Comparison of ENCODE assay signal across 21 mouse cellular contexts in genomic region chr17:28831065-28831464, GRCm38 (mm10). TPM values are rescaled to one million over a fixed set of nuclear protein-coding genes. Genes with fewer than 3 reads are reported as not detected.
DNase-seq lines count a peak whose midpoint lies in the region; ATAC-seq and TF ChIP-seq lines count a peak whose summit lies in the region.
"Had no signal": no experiment of that assay in that cellular context is flagged by ENCODE, and none has a peak within 500 bp of the region (broad histone marks: within the 10 kb centered on the region; RNA-seq: fewer than 3 reads in every experiment).

No protein-coding gene starts in this region.

- WGBS in liver, embryonic 12.5 days (ENCODE audit: insufficient replicate concordance), result 74% methylated on average over 8 of the region's 8 CpGs
- WGBS in stomach, postnatal 0 days, result 80% methylated on average over 8 of the region's 8 CpGs

- TF ChIP-seq CTCF in stomach, postnatal 0 days (IDR thresholded peaks at IDR 0.05; ENCODE audit: low read depth), result no peak

- no peak for TF ChIP-seq EP300 in stomach, postnatal 0 days (optimal IDR thresholded peaks at IDR 0.05)

- DNase-seq in gastrocnemius, adult 18-20 months (ENCODE audit: low spot score), result peak; percentile 13
- no peak for DNase-seq in gastrocnemius, postnatal 25 days
- DNase-seq in right cerebral cortex, postnatal 4 days, result peak; percentile 17
- DNase-seq in right cerebral cortex, postnatal 36 days (ENCODE audit: low spot score in 2 of 2), result no peak
- no peak for DNase-seq in stomach, postnatal 0 days (ENCODE audit: low spot score)
- no peak for DNase-seq in kidney, adult 18-20 months
- DNase-seq: cerebellum, adult 9-10 months; heart, postnatal 36 days; thymus, adult 2 months had no signal

- peaks cover 96% of the 10 kb centered on the region for H3K4me1 ChIP-seq in liver, embryonic 12.5 days
- no peaks in the 10 kb centered on the region for H3K4me1 ChIP-seq in stomach, postnatal 0 days (replicated peaks; ENCODE audit: control insufficient read depth, insufficient read depth)
- H3K4me1 ChIP-seq: kidney, embryonic 15.5 days; midbrain, embryonic 12.5 days; neural tube, embryonic 13.5 days had no signal

- peaks cover 100% of the 10 kb centered on the region for H3K36me3 ChIP-seq in liver, embryonic 12.5 days
- H3K36me3 ChIP-seq in stomach, postnatal 0 days (ENCODE audit: control insufficient read depth, insufficient read depth, low read length), result peaks cover 35% of the 10 kb centered on the region

- H3K27me3 ChIP-seq in liver, embryonic 12.5 days (replicated peaks), result no peaks in the 10 kb centered on the region
- H3K27me3 ChIP-seq in stomach, postnatal 0 days (ENCODE audit: control insufficient read depth, insufficient read depth, low read length), result no peaks in the 10 kb centered on the region
- H3K27me3 ChIP-seq: heart, embryonic 13.5 days; kidney, embryonic 15.5 days; midbrain, embryonic 12.5 days; neural tube, embryonic 13.5 days had no signal

- no peak overlapping the region for H3K4me3 ChIP-seq in liver, embryonic 12.5 days
- no peak overlapping the region for H3K4me3 ChIP-seq in stomach, postnatal 0 days (ENCODE audit: low read depth, low read length)
- H3K4me3 ChIP-seq: heart, embryonic 13.5 days; kidney, embryonic 15.5 days; midbrain, embryonic 12.5 days; neural tube, embryonic 13.5 days had no signal

- H3K9ac ChIP-seq in liver, embryonic 12.5 days, result peak overlapping the region; percentile 81
- no peak overlapping the region for H3K9ac ChIP-seq in stomach, postnatal 0 days (ENCODE audit: low read length)
- H3K9ac ChIP-seq: heart, embryonic 13.5 days; kidney, embryonic 15.5 days; midbrain, embryonic 12.5 days; neural tube, embryonic 13.5 days had no signal

- H3K9me3 ChIP-seq in liver, embryonic 12.5 days (replicated peaks), result no peaks in the 10 kb centered on the region
- H3K9me3 ChIP-seq in stomach, postnatal 0 days (ENCODE audit: control insufficient read depth, low read length), result no peaks in the 10 kb centered on the region
- H3K9me3 ChIP-seq: heart, embryonic 13.5 days; kidney, embryonic 15.5 days; midbrain, embryonic 12.5 days; neural tube, embryonic 13.5 days had no signal

- ATAC-seq in liver, embryonic 12.5 days, result no peak
- ATAC-seq in stomach, postnatal 0 days (ENCODE audit: low FRiP score, low TSS enrichment), result peak; percentile 27; the same call in 1 of the 2 replicates
- no peak for ATAC-seq in CD4-positive, CD25-positive, alpha-beta regulatory T cell, adult 4 months
- ATAC-seq: forebrain, embryonic 14.5 days; hindbrain, embryonic 16.5 days; intestine, embryonic 16.5 days; lung, postnatal 0 days had no signal

- H3K4me2 ChIP-seq in liver, embryonic 12.5 days, result peak overlapping the region; percentile 73
- H3K4me2 ChIP-seq in stomach, postnatal 0 days (replicated peaks; ENCODE audit: low read depth), result no peak overlapping the region
- H3K4me2 ChIP-seq: heart, embryonic 13.5 days; kidney, embryonic 15.5 days; midbrain, embryonic 12.5 days; neural tube, embryonic 13.5 days had no signal

- peak overlapping the region; percentile 98 for H3K27ac ChIP-seq in liver, embryonic 12.5 days
- no peak overlapping the region for H3K27ac ChIP-seq in stomach, postnatal 0 days (replicated peaks)
- H3K27ac ChIP-seq: heart, embryonic 13.5 days; kidney, embryonic 15.5 days; midbrain, embryonic 12.5 days; neural tube, embryonic 13.5 days had no signal

RNA-seq across cellular contexts. Expression of gene Pnpla1, which starts 27.1 kb away (rescaled TPM):
- under 1 TPM in 1 of 2 experiments, not detected in 1; 0.05 TPM for total RNA-seq in gastrocnemius, adult 18-20 months (2021)
- not detected for total RNA-seq in gastrocnemius, postnatal 25 days (2021)
- polyA plus RNA-seq in liver, embryonic 12.5 days (2016; fragmentation: Nextera tagmentation; extraction: Ambion mirVana), result not detected in 2 replicates
- polyA plus RNA-seq in stomach, postnatal 0 days (2015; fragmentation: Nextera tagmentation; extraction: Ambion mirVana), result 12.7 TPM in 2 replicates
- not detected for polyA plus RNA-seq in CD4-positive, CD25-positive, alpha-beta regulatory T cell, adult 4 months (2017; shearing (Covaris generic))
- total RNA-seq: gastrocnemius, postnatal 4 days; heart, postnatal 36 days had no signal
- polyA plus RNA-seq: forebrain, embryonic 14.5 days; heart, embryonic 13.5 days; hindbrain, embryonic 16.5 days; midbrain, embryonic 12.5 days; neural tube, embryonic 13.5 days; spleen, adult 2 months had no signal

RNA-seq across cellular contexts. Expression of gene Brpf3, which starts 30.2 kb away (rescaled TPM):
- total RNA-seq in gastrocnemius, adult 18-20 months (2021), result 10 to 100 TPM; 15.2 to 15.6 TPM
- total RNA-seq in gastrocnemius, postnatal 25 days (2021), result 10 to 100 TPM; 12.1 to 12.3 TPM
- 67.4 and 68.8 TPM in 2 replicates for polyA plus RNA-seq in liver, embryonic 12.5 days (2016; fragmentation: Nextera tagmentation; extraction: Ambion mirVana)
- 5.2 and 5.7 TPM in 2 replicates for polyA plus RNA-seq in stomach, postnatal 0 days (2015; fragmentation: Nextera tagmentation; extraction: Ambion mirVana)
- polyA plus RNA-seq in CD4-positive, CD25-positive, alpha-beta regulatory T cell, adult 4 months (2017; shearing (Covaris generic)), result 1 to 10 TPM; 1.1 to 2.2 TPM

Comparison
In these comparisons a context has a peak if more than half of its experiments do, and no peak if none do; other contexts are left out.
1. DNase-seq: peak in gastrocnemius, adult 18-20 months (single experiment) and right cerebral cortex, postnatal 4 days (single experiment); none in gastrocnemius, postnatal 25 days (single experiment), right cerebral cortex, postnatal 36 days (0 of 2), stomach, postnatal 0 days (single experiment) and kidney, adult 18-20 months (single experiment).
2. RNA of gene Pnpla1, which starts 27.1 kb away (polyA plus RNA-seq): 12.7 TPM in stomach, postnatal 0 days; not detected in CD4-positive, CD25-positive, alpha-beta regulatory T cell, adult 4 months and not detected in liver, embryonic 12.5 days; every median in the first group is over 10 times any median in the second.
3. RNA of gene Brpf3, which starts 30.2 kb away (polyA plus RNA-seq): 67.4 to 68.8 TPM in liver, embryonic 12.5 days; 5.2 to 5.7 TPM in stomach, postnatal 0 days and 1.1 to 2.2 TPM in CD4-positive, CD25-positive, alpha-beta regulatory T cell, adult 4 months; every median in the first group is over 10 times any median in the second.